Mouse (Mus musculus) spleen, adult 2 months (tissue): ENCODE data around the gene H2-DMb2. TPM values are rescaled to one million over a fixed set of nuclear protein-coding genes. Genes with fewer than 3 reads are reported as not detected.

ENCODE experiments used
- DNase-seq, 2 experiments: peaks; one replicate each; pipeline versions ENCODE4 v3.0.0 to v3.0.0-alpha.2; 2012 to 2021; ENCODE audit warnings: low spot score in 2 of 2, low read depth in 1 of 2
- H3K27ac ChIP-seq: fragments of 200-500 bp; 2 replicates; pipeline ENCODE4 v1.5.1; 2012; ENCODE audit warnings: low read length, inconsistent platforms; ENCODE audit not compliant: insufficient read depth
- H3K27me3 ChIP-seq: fragments of 200-500 bp; 2 replicates; pipeline ENCODE4 v1.6.1; 2012; ENCODE audit warnings: mild to moderate bottlenecking, moderate library complexity, low read length, inconsistent platforms; ENCODE audit not compliant: control insufficient read depth, insufficient read depth
- H3K36me3 ChIP-seq: fragments of 200-500 bp; 2 replicates; pipeline ENCODE4 v1.6.1; 2012; ENCODE audit warnings: mild to moderate bottlenecking, low read length, inconsistent platforms; ENCODE audit not compliant: control insufficient read depth, insufficient read depth
- H3K4me1 ChIP-seq: fragments of 200-500 bp; 2 replicates; pipeline ENCODE4 v1.6.1; 2011; ENCODE audit warnings: inconsistent platforms; ENCODE audit not compliant: control insufficient read depth, insufficient read depth, insufficient read length
- H3K4me3 ChIP-seq: fragments of 200-500 bp; 2 replicates; pipeline ENCODE4 v1.5.1; 2011; ENCODE audit warnings: mild to moderate bottlenecking, inconsistent platforms; ENCODE audit not compliant: insufficient read depth, insufficient read length; ENCODE audit errors: extremely low read depth
- CTCF ChIP-seq: fragments of 200-500 bp; IDR thresholded peaks from 2 replicates; pipeline ENCODE4 v1.5.1; 2011; ENCODE audit warnings: mild to moderate bottlenecking, inconsistent platforms; ENCODE audit not compliant: insufficient read depth, insufficient read length, insufficient replicate concordance; ENCODE audit errors: extremely low read depth
- POLR2A ChIP-seq: fragments of 200-500 bp; IDR thresholded peaks from 2 replicates; pipeline ENCODE4 v1.6.1; 2011; ENCODE audit warnings: low read depth, low read length, inconsistent platforms
- WGBS: fragments of 180-500 bp; shearing (Covaris S2); methylation state at CpG from one replicate; pipeline ENCODE4 v1.1.7; 2018; 5-methylcytosine and 5-hydroxymethylcytosine counted together
- polyA plus RNA-seq: library from polyadenylated mRNA; depleted of rRNA; stranded (reverse); fragments of >200 nt; gene quantifications from 2 replicates; pipeline ENCODE4 v1.2.3, GENCODE M21; 2012

The H2-DMb2 gene
- polyA plus RNA-seq, 1 experiment = 456 TPM

- Histone ChIP-seq H3K27ac (no peak overlapping the region), H3K27me3 (no peaks in the 10 kb centered on the region), H3K4me1 (peaks cover 8% of the 10 kb centered on the region; the same call in 1 of the 2 replicates), H3K36me3 (peaks cover 23% of the 10 kb centered on the region), H3K4me3 (no peak overlapping the region)
- 78% methylated on average over 3 of the region's 3 CpGs for WGBS
- TF ChIP-seq CTCF (no peak), POLR2A (no peak)
- no peak for DNase-seq
Observed at GRCm38 (mm10) chr17:34134451-34134850, 8.7 kb upstream of the H2-DMb2 start.

- H3K4me1 ChIP-seq = no peaks in the 10 kb centered on the region; the same call in 1 of the 2 replicates
- peak overlapping the region; percentile 83 for H3K4me3 ChIP-seq
- H3K27me3 ChIP-seq = no peaks in the 10 kb centered on the region
- WGBS = 4% methylated on average over 31 of the region's 31 CpGs
- H3K27ac ChIP-seq = peak overlapping the region; percentile 94
- TF ChIP-seq POLR2A = peak; percentile 97
- peak; percentile 100 for TF ChIP-seq CTCF
- peak; percentile 96 to 100 for DNase-seq
- H3K36me3 ChIP-seq = peaks cover 27% of the 10 kb centered on the region
Observed at GRCm38 (mm10) chr17:34135297-34136224, 7.5 kb upstream of the H2-DMb2 start.

- TF ChIP-seq CTCF (no peak), POLR2A (no peak)
- Histone ChIP-seq H3K4me1 (peaks cover 9% of the 10 kb centered on the region), H3K4me3 (no peak overlapping the region), H3K27ac (no peak overlapping the region), H3K36me3 (peaks cover 27% of the 10 kb centered on the region), H3K27me3 (no peaks in the 10 kb centered on the region)
- DNase-seq = no peak
- WGBS = 83% methylated on average over 7 of the region's 7 CpGs
Observed at GRCm38 (mm10) chr17:34137601-34138000, 5.5 kb upstream of the H2-DMb2 start.

- DNase-seq = no peak
- 85% methylated on average over 7 of the region's 7 CpGs for WGBS
Observed at GRCm38 (mm10) chr17:34138655-34139054, 4.5 kb upstream of the H2-DMb2 start.

GRCm38 (mm10) chr17:34139416-34139815 is 3.7 kb upstream of the H2-DMb2 start:
- 83% methylated on average over 16 of the region's 16 CpGs for WGBS
- H3K4me1 ChIP-seq = peaks cover 11% of the 10 kb centered on the region
- H3K36me3 ChIP-seq = peaks cover 27% of the 10 kb centered on the region
- TF ChIP-seq POLR2A (no peak), CTCF (no peak)
- no peak overlapping the region for H3K4me3 ChIP-seq
- no peaks in the 10 kb centered on the region for H3K27me3 ChIP-seq
- H3K27ac ChIP-seq = no peak overlapping the region
- DNase-seq = no peak

More at GRCm38 (mm10) chr17:34138655-34139054, 4.5 kb upstream of the H2-DMb2 start:
- H3K27ac ChIP-seq = no peak overlapping the region
- H3K4me3 ChIP-seq = no peak overlapping the region
- no peak for TF ChIP-seq POLR2A
- no peak for TF ChIP-seq CTCF
- no peaks in the 10 kb centered on the region for H3K27me3 ChIP-seq
- peaks cover 27% of the 10 kb centered on the region for H3K36me3 ChIP-seq
- peaks cover 11% of the 10 kb centered on the region for H3K4me1 ChIP-seq

- Histone ChIP-seq H3K27me3 (no peaks in the 10 kb centered on the region), H3K4me1 (peaks cover 11% of the 10 kb centered on the region), H3K27ac (no peak overlapping the region), H3K36me3 (peaks cover 27% of the 10 kb centered on the region), H3K4me3 (no peak overlapping the region)
- no peak for DNase-seq
- 70% methylated on average over 5 of the region's 5 CpGs for WGBS
- no peak for TF ChIP-seq CTCF
- no peak for TF ChIP-seq POLR2A
Observed at GRCm38 (mm10) chr17:34140240-34140639, 2.9 kb upstream of the H2-DMb2 start.

GRCm38 (mm10) chr17:34141448-34141847 is 1.7 kb upstream of the H2-DMb2 start:
- no peak for TF ChIP-seq CTCF
- TF ChIP-seq POLR2A = no peak
- H3K27ac ChIP-seq = no peak overlapping the region
- H3K27me3 ChIP-seq = no peaks in the 10 kb centered on the region
- peaks cover 29% of the 10 kb centered on the region for H3K36me3 ChIP-seq
- DNase-seq = no peak
- peaks cover 11% of the 10 kb centered on the region for H3K4me1 ChIP-seq
- no peak overlapping the region for H3K4me3 ChIP-seq
- WGBS = 49% methylated on average over 4 of the region's 4 CpGs
